Mouse (Mus musculus): ENCODE measurements around the gene Pgpep1.

Pgpep1 gene

GRCm38 (mm10) chr8:70660273-70660725 lies at the start of gene Pgpep1:
Gene Pgpep1, minus strand, starts transcription at chr8:70660388.
- no peak for DNase-seq (ENCODE audit: low spot score in 2 of 2)

- DNase-seq (ENCODE audit: low spot score in 2 of 2): no peak
These were observed 49.6 kb upstream of the Pgpep1 start for GRCm38 (mm10) chr8:70709794-70710193.

GRCm38 (mm10) chr8:70708281-70708680 lies 48.1 kb upstream of the Pgpep1 start:
- no peak for DNase-seq (ENCODE audit: low spot score in 2 of 2)

GRCm38 (mm10) chr8:70703287-70703686 lies 43.1 kb upstream of the Pgpep1 start, which contains the start of gene Iqcn:
Gene Iqcn, plus strand, starts transcription at chr8:70703457.
- DNase-seq (ENCODE audit: low spot score in 2 of 2): no peak

- no peak for DNase-seq (ENCODE audit: low spot score in 2 of 2)
These were observed 42.6 kb upstream of the Pgpep1 start for GRCm38 (mm10) chr8:70702842-70703182.

GRCm38 (mm10) chr8:70701982-70702841 lies 42.0 kb upstream of the Pgpep1 start:
- DNase-seq (ENCODE audit: low spot score in 2 of 2): no peak

- DNase-seq (ENCODE audit: low spot score in 2 of 2): no peak
These were observed 41.1 kb upstream of the Pgpep1 start for GRCm38 (mm10) chr8:70701048-70701981.

- DNase-seq (ENCODE audit: low spot score in 2 of 2): peak; percentile 76 to 81
These were observed 40.4 kb upstream of the Pgpep1 start for GRCm38 (mm10) chr8:70700555-70700922.

- peak; percentile 66 to 74 for DNase-seq (ENCODE audit: low spot score in 2 of 2)
These were observed 39.8 kb upstream of the Pgpep1 start for GRCm38 (mm10) chr8:70699834-70700554.

- peak; percentile 49 to 60 for DNase-seq (ENCODE audit: low spot score in 2 of 2)
These were observed 39.1 kb upstream of the Pgpep1 start for GRCm38 (mm10) chr8:70699116-70699833.

- DNase-seq (ENCODE audit: low spot score in 2 of 2): peak; percentile 99 to 100
These were observed 38.3 kb upstream of the Pgpep1 start, which contains the start of gene Jund for GRCm38 (mm10) chr8:70698310-70699109. Gene Jund, plus strand, starts transcription at chr8:70698949.

- DNase-seq (ENCODE audit: low spot score in 2 of 2): no peak
These were observed 37.4 kb upstream of the Pgpep1 start for GRCm38 (mm10) chr8:70697366-70698250.

GRCm38 (mm10) chr8:70696946-70697345 lies 36.8 kb upstream of the Pgpep1 start:
- DNase-seq (ENCODE audit: low spot score in 2 of 2): no peak

- peak; percentile 62 to 69 for DNase-seq (ENCODE audit: low spot score in 2 of 2)
These were observed 36.1 kb upstream of the Pgpep1 start for GRCm38 (mm10) chr8:70696019-70696885.

- peak; percentile 64 to 70 for DNase-seq (ENCODE audit: low spot score in 2 of 2)
These were observed 35.3 kb upstream of the Pgpep1 start for GRCm38 (mm10) chr8:70695318-70696018.

- no peak for DNase-seq (ENCODE audit: low spot score in 2 of 2)
These were observed 33.4 kb upstream of the Pgpep1 start for GRCm38 (mm10) chr8:70693636-70694035.

GRCm38 (mm10) chr8:70691727-70692231 lies 31.6 kb upstream of the Pgpep1 start:
- DNase-seq (ENCODE audit: low spot score in 2 of 2): no peak

All from spleen, postnatal 14 days (tissue).